Mouse (Mus musculus): ENCODE results near the gene Gm20388. TPM values are rescaled to one million over a fixed set of nuclear protein-coding genes. Genes with fewer than 3 reads are reported as not detected.

Gene Gm20388
- polyA plus RNA-seq, 1 experiment from 2014 or later: not detected

DNA sequence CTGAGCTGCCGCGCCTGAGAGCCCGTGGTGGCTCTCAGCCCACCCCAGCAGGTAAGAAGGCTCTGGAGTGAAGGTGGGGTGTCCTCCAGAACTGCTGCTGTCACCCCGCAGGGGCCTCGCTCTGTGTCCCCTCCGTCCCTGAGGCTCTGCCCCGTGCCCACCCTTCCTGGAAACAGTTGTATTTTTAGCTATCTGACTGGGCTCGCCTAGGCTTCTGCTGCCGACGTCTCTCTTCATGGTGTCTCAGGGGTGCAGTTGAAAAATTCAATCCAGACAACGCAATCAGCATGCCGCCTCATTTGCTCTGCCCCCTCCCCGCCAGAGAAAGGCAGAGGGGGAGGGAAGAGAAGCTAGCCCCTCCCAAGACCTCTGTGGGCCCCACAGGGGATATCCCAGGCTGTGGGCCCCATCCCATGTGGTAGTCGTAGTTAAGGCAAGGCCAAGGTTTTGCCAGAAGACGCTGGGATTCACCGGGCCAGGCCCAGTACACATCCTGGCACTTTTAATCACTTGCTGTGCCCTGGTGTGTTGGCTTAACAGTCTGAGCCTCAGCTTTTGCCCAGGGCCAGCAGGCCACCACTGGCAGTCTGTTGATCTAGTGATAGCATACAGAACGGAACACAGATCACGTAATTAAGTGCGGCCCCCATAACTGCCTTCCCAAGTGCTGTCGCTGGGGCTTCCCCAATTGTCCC, 645.7 kb downstream of the Gm20388 start:
- Histone ChIP-seq H3K4me1 (ENCODE audit: control insufficient read depth, insufficient read depth, low read length) (peaks cover 77% of the 10 kb centered on the region), H3K36me3 (ENCODE audit: control insufficient read depth, insufficient read depth, low read length) (peaks cover 3% of the 10 kb centered on the region), H3K9me3 (ENCODE audit: control insufficient read depth, low read length) (no peaks in the 10 kb centered on the region), H3K27me3 (ENCODE audit: control insufficient read depth, insufficient read depth, low read length) (no peaks in the 10 kb centered on the region), H3K27ac (ENCODE audit: low read depth, low read length) (peak overlapping the region; percentile 30), H3K4me2 (no peak overlapping the region; the same call in 1 of the 2 replicates), H3K4me3 (ENCODE audit: low read depth, low read length) (no peak overlapping the region), H3K9ac (ENCODE audit: low read length) (peak overlapping the region; percentile 46)
- DNase-seq (ENCODE audit: low spot score, missing footprints): no peak
- 70% methylated on average over 20 of the region's 20 CpGs for WGBS
- no peak for ATAC-seq (ENCODE audit: low FRiP score)

DNA sequence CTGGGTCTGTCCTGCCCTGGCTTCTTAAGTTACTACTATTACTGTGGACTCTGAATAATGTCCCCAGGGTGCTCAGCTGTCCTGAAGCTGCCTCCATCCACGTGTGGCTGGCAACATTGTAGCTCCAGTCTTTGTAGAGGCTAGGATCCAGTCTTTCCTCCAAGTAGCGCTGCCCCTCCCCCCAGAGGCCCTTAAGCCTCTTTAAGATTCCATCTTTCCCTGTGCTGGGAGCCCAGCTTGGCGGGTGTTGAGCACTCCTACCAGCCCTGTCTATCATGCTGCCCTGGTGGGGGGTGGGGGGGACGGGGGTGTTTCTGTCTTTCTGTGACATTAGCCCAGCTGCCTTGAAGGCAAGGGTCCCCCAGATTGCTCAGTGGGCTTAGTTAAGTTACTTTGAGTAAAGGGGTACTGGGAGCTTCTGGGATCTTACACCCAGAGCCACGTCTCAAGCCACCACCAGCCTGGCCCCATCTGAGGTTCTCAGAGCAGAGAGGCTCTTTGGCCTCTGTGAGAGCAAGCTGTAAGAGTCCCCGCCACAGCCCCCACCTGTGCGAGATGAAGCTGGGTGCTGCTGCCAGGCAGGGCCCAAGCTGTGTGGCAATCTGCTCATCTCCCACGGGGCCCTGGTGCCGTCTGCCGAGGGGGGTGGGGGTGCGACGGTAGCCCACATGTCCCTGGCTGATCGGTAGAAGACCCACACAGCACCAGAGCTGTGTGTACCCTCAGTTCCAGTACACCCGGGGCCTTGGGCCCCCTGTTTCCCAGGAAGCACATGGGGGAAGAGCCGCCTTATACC, 646.7 kb downstream of the Gm20388 start:
- no peak for DNase-seq (ENCODE audit: low spot score, missing footprints)
- 46% methylated on average over 15 of the region's 15 CpGs for WGBS
- no peaks in the 10 kb centered on the region for H3K27me3 ChIP-seq (ENCODE audit: control insufficient read depth, insufficient read depth, low read length)
- H3K4me2 ChIP-seq: peak overlapping the region; percentile 13; the same call in 1 of the 2 replicates
- H3K4me1 ChIP-seq (ENCODE audit: control insufficient read depth, insufficient read depth, low read length): peaks cover 82% of the 10 kb centered on the region
- peak overlapping the region; percentile 30 for H3K27ac ChIP-seq (ENCODE audit: low read depth, low read length)
- no peaks in the 10 kb centered on the region for H3K9me3 ChIP-seq (ENCODE audit: control insufficient read depth, low read length)
- peaks cover 3% of the 10 kb centered on the region for H3K36me3 ChIP-seq (ENCODE audit: control insufficient read depth, insufficient read depth, low read length)
- no peak overlapping the region for H3K4me3 ChIP-seq (ENCODE audit: low read depth, low read length)
- 0 out of 2 replicates have a peak overlapping the region, but pooled peaks have one; percentile 31 for H3K9ac ChIP-seq (ENCODE audit: low read length)
- ATAC-seq (ENCODE audit: low FRiP score): 0 out of 2 replicates have a peak, but pooled peaks have one; percentile 9

DNA sequence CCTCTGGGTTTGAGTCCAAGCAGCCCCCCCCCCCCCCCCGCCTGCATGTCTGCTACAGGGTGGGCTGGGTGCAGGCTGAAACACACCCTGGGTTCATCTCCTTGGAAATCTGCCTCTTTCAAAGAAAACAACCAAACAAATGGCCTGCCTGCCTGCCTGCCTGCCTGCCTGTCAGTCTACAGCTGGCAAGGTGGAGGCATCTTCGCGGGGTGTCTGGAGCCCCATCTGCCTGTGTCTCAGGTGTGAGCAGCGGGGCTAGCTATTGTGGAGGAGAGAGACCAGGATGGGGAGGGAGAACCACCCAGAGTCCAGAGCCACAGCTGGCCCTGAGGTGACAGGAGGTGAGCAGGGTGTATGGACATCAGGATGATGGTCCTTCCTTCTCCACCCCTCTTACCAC, 647.5 kb downstream of the Gm20388 start:
- ATAC-seq (ENCODE audit: low FRiP score) (no peak), DNase-seq (ENCODE audit: low spot score, missing footprints) (no peak)
- H3K9me3 ChIP-seq (ENCODE audit: control insufficient read depth, low read length): no peaks in the 10 kb centered on the region
- no peak overlapping the region for H3K9ac ChIP-seq (ENCODE audit: low read length)
- no peak overlapping the region for H3K4me3 ChIP-seq (ENCODE audit: low read depth, low read length)
- H3K4me2 ChIP-seq: no peak overlapping the region
- WGBS: 76% methylated on average over 3 of the region's 4 CpGs
- no peak overlapping the region for H3K27ac ChIP-seq (ENCODE audit: low read depth, low read length)
- H3K27me3 ChIP-seq (ENCODE audit: control insufficient read depth, insufficient read depth, low read length): no peaks in the 10 kb centered on the region
- H3K36me3 ChIP-seq (ENCODE audit: control insufficient read depth, insufficient read depth, low read length): peaks cover 3% of the 10 kb centered on the region
- H3K4me1 ChIP-seq (ENCODE audit: control insufficient read depth, insufficient read depth, low read length): peaks cover 87% of the 10 kb centered on the region

DNA sequence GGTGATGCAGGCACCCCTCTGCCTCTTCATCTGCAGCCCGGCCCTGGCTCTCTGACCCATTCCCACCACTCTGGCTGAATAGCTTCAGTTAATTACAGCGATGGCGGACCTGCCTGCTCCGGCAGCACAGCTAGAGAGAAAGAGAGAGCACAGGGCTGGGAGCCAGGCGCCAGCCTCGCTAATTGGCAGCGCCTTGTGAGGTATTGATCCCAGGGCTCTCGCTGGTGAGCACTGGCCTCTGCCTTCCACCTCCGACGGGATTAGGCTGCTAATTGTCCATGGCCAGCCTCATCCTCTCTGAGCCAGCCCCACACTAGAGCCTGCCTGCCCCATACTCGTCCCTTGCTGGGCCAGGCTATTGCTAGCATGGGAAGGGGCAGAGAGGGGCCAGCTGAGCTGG, 649.0 kb downstream of the Gm20388 start:
- Histone ChIP-seq H3K9ac (ENCODE audit: low read length) (peak overlapping the region; percentile 31; the same call in 1 of the 2 replicates), H3K27me3 (ENCODE audit: control insufficient read depth, insufficient read depth, low read length) (no peaks in the 10 kb centered on the region), H3K4me3 (ENCODE audit: low read depth, low read length) (no peak overlapping the region), H3K4me1 (ENCODE audit: control insufficient read depth, insufficient read depth, low read length) (peaks cover 92% of the 10 kb centered on the region), H3K4me2 (no peak overlapping the region), H3K27ac (ENCODE audit: low read depth, low read length) (peak overlapping the region; percentile 31), H3K36me3 (ENCODE audit: control insufficient read depth, insufficient read depth, low read length) (no peaks in the 10 kb centered on the region), H3K9me3 (ENCODE audit: control insufficient read depth, low read length) (no peaks in the 10 kb centered on the region)
- 9% methylated on average over 11 of the region's 11 CpGs for WGBS
- DNase-seq (ENCODE audit: low spot score, missing footprints) (no peak), ATAC-seq (ENCODE audit: low FRiP score) (peak; percentile 22)

DNA sequence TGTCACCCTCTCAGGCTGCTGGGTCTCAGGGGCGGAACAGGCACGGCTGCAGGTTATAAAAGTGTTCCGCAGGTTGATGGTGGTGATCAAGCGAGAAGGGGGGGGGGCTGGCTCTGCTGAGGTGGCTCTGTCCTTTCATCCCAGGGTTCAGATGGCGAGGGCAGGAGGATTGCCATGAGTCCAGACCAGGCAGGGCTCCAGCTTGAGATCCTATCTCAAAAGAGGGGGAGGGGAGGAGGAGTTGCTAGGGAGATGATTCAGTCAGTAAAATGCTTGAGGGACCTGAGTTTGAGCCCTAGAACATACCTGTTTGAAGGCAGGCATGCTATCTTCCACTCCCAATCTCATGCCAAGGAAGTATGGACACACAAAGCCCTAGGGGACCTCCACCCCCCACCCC, 649.9 kb downstream of the Gm20388 start:
- H3K27me3 ChIP-seq (ENCODE audit: control insufficient read depth, insufficient read depth, low read length): no peaks in the 10 kb centered on the region
- no peak for DNase-seq (ENCODE audit: low spot score, missing footprints)
- peaks cover 92% of the 10 kb centered on the region for H3K4me1 ChIP-seq (ENCODE audit: control insufficient read depth, insufficient read depth, low read length)
- no peak overlapping the region for H3K9ac ChIP-seq (ENCODE audit: low read length)
- 79% methylated on average over 5 of the region's 5 CpGs for WGBS
- no peaks in the 10 kb centered on the region for H3K9me3 ChIP-seq (ENCODE audit: control insufficient read depth, low read length)
- ATAC-seq (ENCODE audit: low FRiP score): no peak
- H3K36me3 ChIP-seq (ENCODE audit: control insufficient read depth, insufficient read depth, low read length): no peaks in the 10 kb centered on the region
- H3K27ac ChIP-seq (ENCODE audit: low read depth, low read length): peak overlapping the region; percentile 31
- H3K4me2 ChIP-seq: no peak overlapping the region
- no peak overlapping the region for H3K4me3 ChIP-seq (ENCODE audit: low read depth, low read length)

DNA sequence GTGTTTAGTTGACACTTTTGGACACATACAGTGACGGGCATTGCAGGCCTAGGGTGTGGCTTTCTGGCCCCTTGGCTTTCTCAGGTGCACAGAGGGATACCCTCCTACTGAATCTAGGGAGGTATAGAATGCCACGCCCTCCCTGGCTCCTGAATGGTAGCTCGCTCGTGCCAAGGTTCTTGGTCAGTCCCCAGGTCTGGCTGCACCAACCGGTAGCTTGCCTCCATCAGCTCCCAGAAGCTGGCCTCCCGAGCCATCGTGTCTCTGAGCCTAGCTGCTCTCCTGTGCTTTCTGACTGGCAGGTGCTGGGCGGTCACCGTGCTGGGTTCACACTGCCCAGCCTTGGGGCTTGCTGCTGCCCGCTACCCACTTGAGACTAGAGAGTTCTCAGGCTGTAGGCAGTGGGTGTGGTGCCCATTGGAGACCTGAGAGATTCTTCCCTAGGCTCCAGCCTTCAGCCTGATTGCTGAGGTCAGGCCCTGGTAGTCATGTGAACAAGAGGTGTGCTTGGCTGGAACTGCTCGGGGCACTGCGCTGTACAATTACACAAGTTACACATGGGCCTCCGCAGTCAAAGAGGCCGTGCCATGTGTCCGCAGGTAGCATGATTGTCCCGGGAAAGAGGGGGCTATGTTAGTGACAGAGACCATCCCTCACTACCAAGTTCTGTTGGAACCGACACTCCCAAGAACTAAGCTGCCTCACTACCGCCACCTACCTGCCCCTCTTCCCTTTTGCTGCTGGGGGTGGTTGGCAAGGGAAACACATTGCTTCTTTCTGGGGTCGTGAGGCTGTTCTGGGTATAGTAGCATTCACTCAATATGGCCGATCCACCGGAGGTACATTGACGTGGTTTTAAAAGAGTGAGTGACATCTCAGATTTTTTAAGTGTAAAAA, 651.1 kb downstream of the Gm20388 start:
- H3K4me1 ChIP-seq (ENCODE audit: control insufficient read depth, insufficient read depth, low read length): peaks cover 85% of the 10 kb centered on the region
- WGBS: 85% methylated on average over 22 of the region's 22 CpGs
- H3K4me3 ChIP-seq (ENCODE audit: low read depth, low read length): no peak overlapping the region
- DNase-seq (ENCODE audit: low spot score, missing footprints): no peak
- H3K9ac ChIP-seq (ENCODE audit: low read length): no peak overlapping the region
- H3K4me2 ChIP-seq: no peak overlapping the region
- H3K27me3 ChIP-seq (ENCODE audit: control insufficient read depth, insufficient read depth, low read length): no peaks in the 10 kb centered on the region
- H3K27ac ChIP-seq (ENCODE audit: low read depth, low read length): no peak overlapping the region
- ATAC-seq (ENCODE audit: low FRiP score): no peak
- H3K36me3 ChIP-seq (ENCODE audit: control insufficient read depth, insufficient read depth, low read length): peaks cover 4% of the 10 kb centered on the region
- H3K9me3 ChIP-seq (ENCODE audit: control insufficient read depth, low read length): no peaks in the 10 kb centered on the region

DNA sequence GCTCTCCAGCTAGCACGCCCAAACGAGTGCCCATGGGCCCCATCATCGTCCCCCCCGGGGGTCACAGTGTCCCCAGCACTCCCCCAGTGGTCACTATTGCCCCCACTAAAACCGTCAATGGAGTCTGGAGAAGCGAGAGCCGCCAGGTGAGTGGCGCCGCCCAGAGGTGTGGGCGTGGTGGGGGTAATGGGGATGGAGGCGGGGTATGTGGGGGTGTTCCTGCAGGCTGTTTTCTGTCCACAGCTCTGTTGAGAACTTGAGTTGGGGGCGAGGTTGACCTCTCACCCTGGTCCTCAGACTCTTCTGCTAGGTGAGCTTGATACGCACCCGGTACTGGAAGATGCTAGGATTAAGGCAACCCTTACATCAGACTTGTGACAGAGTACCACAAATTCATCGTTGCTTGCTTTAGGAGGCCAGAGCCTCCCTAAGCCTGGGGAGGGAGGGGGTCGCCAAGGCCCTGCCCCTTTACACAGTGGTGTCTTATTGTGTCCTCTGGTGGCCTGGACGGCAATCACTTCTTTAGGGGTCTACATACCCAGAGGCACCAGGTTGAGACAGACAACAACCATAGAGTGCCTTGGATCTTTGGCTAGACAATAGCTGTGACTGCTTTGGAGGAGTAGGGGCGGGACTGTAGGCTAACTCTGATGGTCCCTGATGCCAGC, 652.2 kb downstream of the Gm20388 start:
- no peak overlapping the region for H3K4me2 ChIP-seq
- H3K4me3 ChIP-seq (ENCODE audit: low read depth, low read length): no peak overlapping the region
- no peaks in the 10 kb centered on the region for H3K27me3 ChIP-seq (ENCODE audit: control insufficient read depth, insufficient read depth, low read length)
- H3K9ac ChIP-seq (ENCODE audit: low read length): no peak overlapping the region
- no peak for ATAC-seq (ENCODE audit: low FRiP score)
- H3K4me1 ChIP-seq (ENCODE audit: control insufficient read depth, insufficient read depth, low read length): peaks cover 75% of the 10 kb centered on the region
- H3K36me3 ChIP-seq (ENCODE audit: control insufficient read depth, insufficient read depth, low read length): peaks cover 14% of the 10 kb centered on the region
- WGBS: 76% methylated on average over 18 of the region's 18 CpGs
- peak overlapping the region; percentile 49 for H3K27ac ChIP-seq (ENCODE audit: low read depth, low read length)
- no peaks in the 10 kb centered on the region for H3K9me3 ChIP-seq (ENCODE audit: control insufficient read depth, low read length)
- DNase-seq (ENCODE audit: low spot score, missing footprints): no peak

DNA sequence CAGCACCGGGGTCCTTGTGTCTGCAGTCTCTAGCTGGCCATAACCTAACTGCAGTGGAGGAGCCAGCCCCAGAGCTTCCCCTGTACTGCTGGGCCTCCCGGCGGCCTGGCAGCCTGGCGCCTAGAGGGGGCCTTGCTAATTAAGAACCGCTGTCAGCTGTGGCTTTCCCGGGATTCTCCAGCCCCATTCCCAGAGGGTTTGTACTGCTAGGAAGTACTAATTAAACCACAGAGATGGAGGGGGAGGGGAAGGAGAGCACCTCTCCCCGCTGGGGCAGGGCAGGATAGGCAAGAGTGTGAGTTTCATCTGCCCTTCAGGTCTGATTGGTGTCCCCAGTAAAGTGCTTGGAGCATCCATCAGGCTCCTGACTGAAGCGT, 652.7 kb downstream of the Gm20388 start:
- H3K9me3 ChIP-seq (ENCODE audit: control insufficient read depth, low read length): no peaks in the 10 kb centered on the region
- H3K36me3 ChIP-seq (ENCODE audit: control insufficient read depth, insufficient read depth, low read length): peaks cover 19% of the 10 kb centered on the region
- DNase-seq (ENCODE audit: low spot score, missing footprints) (peak; percentile 91), ATAC-seq (ENCODE audit: low FRiP score) (peak; percentile 36; the same call in 1 of the 2 replicates)
- peak overlapping the region; percentile 49 for H3K27ac ChIP-seq (ENCODE audit: low read depth, low read length)
- WGBS: 14% methylated on average over 8 of the region's 8 CpGs
- H3K4me3 ChIP-seq (ENCODE audit: low read depth, low read length): no peak overlapping the region
- H3K9ac ChIP-seq (ENCODE audit: low read length): no peak overlapping the region
- no peak overlapping the region for H3K4me2 ChIP-seq
- peaks cover 70% of the 10 kb centered on the region for H3K4me1 ChIP-seq (ENCODE audit: control insufficient read depth, insufficient read depth, low read length)
- H3K27me3 ChIP-seq (ENCODE audit: control insufficient read depth, insufficient read depth, low read length): no peaks in the 10 kb centered on the region

Data from midbrain, embryonic 11.5 days (tissue).